Mouse (Mus musculus) liver, embryonic 14.5 days (tissue): ENCODE results near the gene Cfap70. TPM values are rescaled to one million over a fixed set of nuclear protein-coding genes. Genes with fewer than 3 reads are reported as not detected.

Experiments
- ATAC-seq: fragments of 200-750 bp; cut with Nextera tagmentation; 2 replicates; pipeline ENCODE4 v1.8.0; 2017; ENCODE audit warnings: moderate number of reproducible peaks, mild to moderate bottlenecking, moderate library complexity; ENCODE audit not compliant: insufficient read depth
- DNase-seq, 3 experiments: peaks; one replicate each; pipeline ENCODE4 v3.0.0-alpha.2; 2012 to 2013; ENCODE audit warnings: low read depth in 3 of 3, low spot score in 3 of 3
- H3K27ac ChIP-seq: fragments of 300-500 bp; sonication (generic); 2 replicates; pipeline ENCODE4 v1.5.1; 2014; ENCODE audit warnings: moderate library complexity, mild to moderate bottlenecking, control low read depth, inconsistent platforms
- H3K27me3 ChIP-seq: fragments of 300-500 bp; sonication (generic); 2 replicates; pipeline ENCODE4 v1.6.1; 2014; ENCODE audit warnings: mild to moderate bottlenecking, low read length, moderate library complexity; ENCODE audit not compliant: control insufficient read depth, insufficient read depth
- H3K36me3 ChIP-seq: fragments of 300-500 bp; sonication (generic); replicated peaks from 2 replicates; pipeline ENCODE4 v1.6.1; 2014; ENCODE audit warnings: low read depth; ENCODE audit not compliant: control insufficient read depth, insufficient read depth
- H3K4me1 ChIP-seq, 2 experiments: fragments of 200-500 bp in 1 of 2; fragments of 300-500 bp in 1 of 2; sonication (generic) in 1 of 2; replicated peaks; 2 replicates each; pipeline ENCODE4 v1.6.1; 2012 to 2014; ENCODE audit warnings: antibody characterized with exemption in 1 of 2, inconsistent platforms in 1 of 2, low read length in 1 of 2; ENCODE audit not compliant: control insufficient read depth in 2 of 2, insufficient read depth in 2 of 2
- H3K4me2 ChIP-seq: fragments of 300-500 bp; sonication (generic); 2 replicates; pipeline ENCODE4 v1.6.1; 2014; ENCODE audit warnings: low read depth, mild to moderate bottlenecking, control low read depth, moderate library complexity
- H3K4me3 ChIP-seq, 2 experiments: fragments of 200-500 bp in 1 of 2; fragments of 300-500 bp in 1 of 2; sonication (generic) in 1 of 2; 2 replicates each; pipeline ENCODE4 v1.5.1; 2012 to 2014; ENCODE audit warnings: low read depth in 2 of 2, low read length in 2 of 2, mild to moderate bottlenecking in 2 of 2, control low read depth in 1 of 2, inconsistent platforms in 1 of 2, moderate library complexity in 1 of 2; ENCODE audit not compliant: insufficient read depth in 1 of 2
- H3K9ac ChIP-seq: fragments of 300-500 bp; sonication (generic); replicated peaks from 2 replicates; pipeline ENCODE4 v1.6.1; 2014; ENCODE audit warnings: mild to moderate bottlenecking, control low read depth, moderate library complexity
- H3K9me3 ChIP-seq: fragments of 300-500 bp; sonication (generic); 2 replicates; pipeline ENCODE4 v1.6.1; 2016; ENCODE audit warnings: low read length, mixed read lengths; ENCODE audit not compliant: control insufficient read depth
- CTCF ChIP-seq: IDR thresholded peaks from 2 replicates; pipeline ENCODE4 v1.5.1; 2016; ENCODE audit warnings: antibody characterized with exemption, low read depth, control low read depth
- EP300 ChIP-seq: IDR thresholded peaks from 2 replicates; pipeline ENCODE4 v1.6.1; 2016; ENCODE audit warnings: antibody characterized with exemption, low read depth
- WGBS: fragments of 180-500 bp; shearing (Covaris S2); extraction: QIAGEN DNeasy Blood & Tissue Kit; methylation state at CpG from one replicate; pipeline ENCODE4 v1.1.7; 2014; ENCODE audit not compliant: insufficient replicate concordance; 5-methylcytosine and 5-hydroxymethylcytosine counted together
- polyA plus RNA-seq, 2 experiments: library from polyadenylated mRNA; depleted of rRNA in 1 of 2; stranded (reverse) in 1 of 2; unstranded in 1 of 2; fragments of >200 nt; fragmentation: Nextera tagmentation in 1 of 2; extraction: Ambion mirVana in 1 of 2; gene quantifications; 2 replicates each; pipeline versions ENCODE4 v1.2.1 to v1.2.3; 2012 to 2014

Cfap70 gene
- polyA plus RNA-seq, 2 experiments, result 0.03 to 0.08 TPM

GRCm38 (mm10) chr14:20481211-20481610 is 29.2 kb upstream of the Cfap70 start:
- TF ChIP-seq EP300 (no peak), CTCF (no peak)
- DNase-seq, result peak; percentile 52 to 66 (median 59)
- Histone ChIP-seq H3K4me3 (no peak overlapping the region), H3K9me3 (no peaks in the 10 kb centered on the region), H3K36me3 (peaks cover 3% of the 10 kb centered on the region), H3K4me1 (peaks cover 20 to 24% of the 10 kb centered on the region in 2 experiments), H3K4me2 (peak overlapping the region; percentile 47), H3K9ac (no peak overlapping the region), H3K27me3 (no peaks in the 10 kb centered on the region), H3K27ac (no peak overlapping the region)
- 6% methylated on average over 5 of the region's 5 CpGs for WGBS
- ATAC-seq, result no peak

DNA sequence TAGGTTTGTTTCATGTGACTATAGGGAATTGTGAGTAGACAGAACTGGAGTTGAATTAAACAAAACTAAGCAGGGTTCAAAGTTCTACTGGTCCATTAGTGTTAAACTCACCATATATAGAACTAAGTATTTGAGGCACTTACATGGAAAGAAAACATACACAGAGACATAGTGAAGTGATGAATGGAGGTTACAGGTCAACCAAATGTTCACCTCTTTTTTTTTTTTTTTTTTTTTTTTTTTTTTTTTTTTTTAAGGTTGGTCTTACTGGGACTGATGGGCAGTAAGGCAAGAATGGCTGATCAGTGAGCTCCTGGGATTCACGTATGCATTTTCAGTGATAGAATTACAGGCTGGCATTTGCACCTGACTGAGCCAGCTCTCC is 28.2 kb upstream of the Cfap70 start:
- Histone ChIP-seq H3K27me3 (no peaks in the 10 kb centered on the region), H3K27ac (peak overlapping the region; percentile 93), H3K9me3 (no peaks in the 10 kb centered on the region), H3K9ac (peak overlapping the region; percentile 87), H3K36me3 (peaks cover 3% of the 10 kb centered on the region), H3K4me3 (peak overlapping the region; percentile 76 to 93), H3K4me2 (peak overlapping the region; percentile 81), H3K4me1 (peaks cover 20 to 24% of the 10 kb centered on the region in 2 experiments)
- no peak for DNase-seq
- no peak for ATAC-seq
- 68% methylated on average over 1 of the region's 1 CpGs for WGBS
- TF ChIP-seq CTCF, result no peak
- no peak for TF ChIP-seq EP300

DNA sequence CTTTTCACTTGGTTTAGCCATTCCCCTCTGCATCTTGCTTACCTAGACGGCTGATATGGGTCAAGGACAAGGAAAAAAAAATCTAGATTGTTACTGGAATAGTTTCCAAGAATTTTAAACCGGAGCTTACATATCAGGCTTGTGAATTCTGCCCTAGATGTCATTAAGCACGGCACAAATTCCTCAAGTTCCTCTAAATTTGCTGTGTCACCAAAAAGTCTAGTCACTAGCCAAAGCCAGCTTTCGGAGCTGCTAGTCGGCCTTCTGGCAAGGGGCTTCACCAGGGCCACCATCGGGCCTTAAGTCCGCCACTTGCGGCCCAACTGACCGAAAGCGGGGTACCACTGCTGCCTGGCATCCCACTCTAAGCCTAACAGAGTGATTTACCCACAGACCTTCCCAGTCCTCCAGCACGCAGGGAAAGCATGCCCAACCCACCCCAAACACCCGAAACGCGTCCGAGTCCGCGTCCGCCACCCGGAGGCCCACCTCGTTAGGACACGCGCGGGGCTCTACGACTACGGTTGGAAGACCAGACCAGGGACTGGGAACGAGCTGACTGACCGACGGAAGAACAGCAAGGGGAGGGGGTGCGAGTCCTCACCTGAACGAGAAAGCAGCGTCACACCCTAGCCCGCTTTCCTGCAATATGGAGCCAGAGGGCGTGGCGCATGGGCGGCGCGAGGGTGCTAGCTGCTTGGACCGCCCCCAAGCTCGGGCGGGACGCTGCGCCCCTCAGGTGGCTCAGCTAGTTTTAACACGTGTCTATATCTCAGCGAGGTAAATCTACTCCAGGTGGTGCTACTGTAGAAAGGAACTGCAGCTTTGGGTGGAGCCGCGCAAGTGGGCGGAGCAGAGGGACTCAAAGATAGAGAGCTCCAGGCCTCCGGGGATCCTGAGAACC is 27.5 kb upstream of the Cfap70 start, which contains the start of gene Anxa7:
Gene Anxa7 (minus strand): TSS at position 843 of the 904 bp plus-strand sequence.
- peak within 1 kb of the TSS; percentile 87 for H3K9ac ChIP-seq
- peaks cover 3% of the 10 kb centered on the region for H3K36me3 ChIP-seq
- H3K4me3 ChIP-seq, result peak within 1 kb of the TSS; percentile 76 to 93
- H3K4me2 ChIP-seq, result peak within 1 kb of the TSS; percentile 81
- no peak for TF ChIP-seq EP300
- TF ChIP-seq CTCF, result peak; percentile 46
- no peaks in the 10 kb centered on the region for H3K27me3 ChIP-seq
- under 1% methylated on average over 48 of the region's 48 CpGs for WGBS
- no peaks in the 10 kb centered on the region for H3K9me3 ChIP-seq
- H3K4me1 ChIP-seq, result peaks cover 20 to 24% of the 10 kb centered on the region in 2 experiments
- H3K27ac ChIP-seq, result peak within 1 kb of the TSS; percentile 93
- peak; percentile 77 for ATAC-seq
- DNase-seq, result peak; percentile 54 to 86 (median 66)

GRCm38 (mm10) chr14:20478801-20479200 is 26.8 kb upstream of the Cfap70 start:
- Histone ChIP-seq H3K9me3 (no peaks in the 10 kb centered on the region), H3K4me2 (peak overlapping the region; percentile 81), H3K9ac (peak overlapping the region; percentile 87), H3K27ac (peak overlapping the region; percentile 93), H3K4me3 (peak overlapping the region; percentile 76 to 93), H3K4me1 (peaks cover 20 to 24% of the 10 kb centered on the region in 2 experiments), H3K36me3 (no peaks in the 10 kb centered on the region; the same call in 1 of the 2 replicates), H3K27me3 (no peaks in the 10 kb centered on the region)
- no peak; the same call in 1 of the 2 replicates for TF ChIP-seq EP300
- TF ChIP-seq CTCF, result no peak
- DNase-seq (peak; percentile 68 to 78 (median 70)), ATAC-seq (peak; percentile 83)
- 0% methylated on average over 7 of the region's 7 CpGs for WGBS

DNA sequence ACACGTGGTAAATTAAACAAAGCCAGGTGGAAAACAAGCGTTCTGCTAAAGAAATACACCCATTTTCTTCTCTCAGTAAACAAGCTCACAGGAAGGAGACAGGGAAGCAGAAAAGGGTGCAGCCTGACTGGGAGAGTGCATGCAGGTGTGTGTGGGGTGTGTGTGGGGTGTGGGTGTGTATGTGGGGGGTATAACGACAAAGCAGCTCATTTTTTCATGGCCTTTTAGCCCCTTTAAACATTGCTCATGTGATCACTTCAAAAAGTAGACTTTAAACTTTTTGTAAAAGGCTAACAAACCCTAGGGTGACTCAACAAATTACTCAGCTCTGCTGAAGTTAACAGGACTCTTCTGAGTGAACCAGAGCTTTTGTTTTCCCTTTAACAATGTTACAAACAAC is 26.4 kb upstream of the Cfap70 start:
- TF ChIP-seq EP300 (no peak), CTCF (no peak)
- DNase-seq, result no peak
- no peaks in the 10 kb centered on the region for H3K27me3 ChIP-seq
- peak overlapping the region; percentile 93 for H3K27ac ChIP-seq
- peak overlapping the region; percentile 81 for H3K4me2 ChIP-seq
- peaks cover 2% of the 10 kb centered on the region; the same call in 1 of the 2 replicates for H3K36me3 ChIP-seq
- ATAC-seq, result peak; percentile 29; the same call in 1 of the 2 replicates
- H3K4me1 ChIP-seq, result peaks cover 20 to 24% of the 10 kb centered on the region in 2 experiments
- peak overlapping the region; percentile 87 for H3K9ac ChIP-seq
- WGBS, result 14% methylated on average over 3 of the region's 3 CpGs
- H3K9me3 ChIP-seq, result no peaks in the 10 kb centered on the region
- peak overlapping the region; percentile 76 to 93 for H3K4me3 ChIP-seq
